Mouse (Mus musculus) bone marrow, adult 2 months (tissue): ENCODE results near the gene Dlg2.

Experiments used
- CTCF ChIP-seq: fragments of 200-500 bp; IDR thresholded peaks from 2 replicates; pipeline ENCODE4 v1.5.1; 2011; ENCODE audit warnings: low read length, control low read depth; ENCODE audit not compliant: control insufficient read depth, insufficient read depth
- POLR2A ChIP-seq: fragments of 200-500 bp; IDR thresholded peaks from 2 replicates; pipeline ENCODE4 v1.6.1; 2011; ENCODE audit warnings: low read depth, mild to moderate bottlenecking, control low read depth, low read length, borderline replicate concordance; ENCODE audit not compliant: control insufficient read depth

GRCm38 (mm10) chr7:91045742-91046098 is 569.2 kb downstream of the Dlg2 start:
- no peak for TF ChIP-seq POLR2A
- TF ChIP-seq CTCF = no peak
